Mouse (Mus musculus) embryonic facial prominence, embryonic 15.5 days (tissue): Measurements from ENCODE around the gene Nrxn3. TPM values are rescaled to one million over a fixed set of nuclear protein-coding genes. Genes with fewer than 3 reads are reported as not detected.

Source experiments
- ATAC-seq: fragments of 200-750 bp; cut with Nextera tagmentation; 2 replicates; pipeline ENCODE4 v1.8.0; 2017; ENCODE audit warnings: low read depth, moderate TSS enrichment; ENCODE audit not compliant: insufficient number of reproducible peaks, low FRiP score, low TSS enrichment
- H3K27ac ChIP-seq: fragments of 300-500 bp; sonication (generic); replicated peaks from 2 replicates; pipeline ENCODE4 v1.5.1; 2015; ENCODE audit warnings: mild to moderate bottlenecking, inconsistent platforms
- H3K27me3 ChIP-seq: fragments of 300-500 bp; sonication (generic); 2 replicates; pipeline ENCODE4 v1.6.1; 2015; ENCODE audit warnings: inconsistent platforms
- H3K36me3 ChIP-seq: fragments of 300-500 bp; sonication (generic); 2 replicates; pipeline ENCODE4 v1.6.1; 2015; ENCODE audit warnings: mild to moderate bottlenecking, inconsistent platforms
- H3K4me1 ChIP-seq: fragments of 300-500 bp; sonication (generic); 2 replicates; pipeline ENCODE4 v1.6.1; 2015; ENCODE audit warnings: inconsistent platforms
- H3K4me2 ChIP-seq: fragments of 300-500 bp; sonication (generic); replicated peaks from 2 replicates; pipeline ENCODE4 v1.6.1; 2015; ENCODE audit warnings: mild to moderate bottlenecking, inconsistent platforms
- H3K4me3 ChIP-seq: fragments of 300-500 bp; sonication (generic); replicated peaks from 2 replicates; pipeline ENCODE4 v1.5.1; 2015; ENCODE audit warnings: mild to moderate bottlenecking, inconsistent platforms
- H3K9ac ChIP-seq: fragments of 300-500 bp; sonication (generic); 2 replicates; pipeline ENCODE4 v1.6.1; 2015; ENCODE audit warnings: inconsistent platforms
- H3K9me3 ChIP-seq: fragments of 300-500 bp; sonication (generic); replicated peaks from 2 replicates; pipeline ENCODE4 v1.6.1; 2016; ENCODE audit warnings: inconsistent platforms
- WGBS: fragments of 180-500 bp; shearing (Covaris S2); methylation state at CpG from one replicate; pipeline ENCODE4 v1.1.7; 2015; 5-methylcytosine and 5-hydroxymethylcytosine counted together
- polyA plus RNA-seq: library from polyadenylated mRNA; unstranded; fragments of >200 nt; fragmentation: Nextera tagmentation; extraction: Ambion mirVana; gene quantifications from 2 replicates; pipeline ENCODE4 v1.2.1, GENCODE M21; 2015

Nrxn3 gene
- polyA plus RNA-seq, 1 experiment from 2014 or later, result 4.5 TPM

DNA sequence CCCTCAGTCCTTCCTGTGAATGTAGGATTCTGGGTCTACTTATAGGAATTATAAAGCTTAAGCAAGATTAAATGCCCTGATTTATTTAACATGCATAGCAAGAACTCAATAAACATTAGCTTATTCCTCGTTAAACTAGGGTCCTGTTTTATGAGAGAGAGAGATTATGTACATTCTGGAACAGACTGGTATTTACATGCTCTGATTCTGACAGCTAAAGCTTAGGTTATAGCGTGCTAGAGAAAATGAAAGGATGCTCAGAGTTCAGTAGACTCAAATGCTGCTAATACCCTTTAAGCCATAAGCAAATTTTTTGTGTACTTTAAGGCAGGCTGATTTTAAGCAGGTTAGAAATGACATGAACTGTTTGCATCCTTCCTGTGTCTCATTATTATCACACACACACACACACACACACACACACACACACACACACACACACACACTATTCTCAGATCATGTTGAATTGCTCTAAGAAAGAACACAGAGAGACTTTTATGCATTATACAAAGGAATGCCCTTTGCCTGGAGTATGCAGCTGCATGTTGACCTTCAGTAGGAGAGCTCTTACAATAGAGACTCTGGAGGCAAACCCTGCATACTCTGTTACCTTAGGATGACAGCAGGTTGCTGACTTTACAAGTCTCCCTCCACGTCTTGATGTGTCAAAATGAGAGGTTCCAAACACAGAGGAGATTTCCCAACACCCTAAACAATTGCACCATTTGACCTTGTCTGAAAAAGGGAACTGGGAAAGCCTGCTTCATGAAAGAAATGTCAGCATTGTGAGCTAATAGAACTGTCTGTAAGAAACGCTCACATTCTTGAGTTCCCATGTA is 568.3 kb downstream of the Nrxn3 start:
- H3K36me3 ChIP-seq, result no peaks in the 10 kb centered on the region
- no peaks in the 10 kb centered on the region for H3K9me3 ChIP-seq
- no peak overlapping the region for H3K27ac ChIP-seq
- no peak for ATAC-seq
- H3K4me3 ChIP-seq, result no peak overlapping the region
- no peak overlapping the region for H3K9ac ChIP-seq
- no peaks in the 10 kb centered on the region for H3K27me3 ChIP-seq
- H3K4me2 ChIP-seq, result no peak overlapping the region
- H3K4me1 ChIP-seq, result peaks cover 3% of the 10 kb centered on the region; the same call in 1 of the 2 replicates
- WGBS, result 38% methylated on average over 4 of the region's 4 CpGs

- Histone ChIP-seq H3K36me3 (no peaks in the 10 kb centered on the region), H3K27ac (no peak overlapping the region), H3K4me3 (no peak overlapping the region), H3K9me3 (no peaks in the 10 kb centered on the region), H3K4me2 (no peak overlapping the region), H3K4me1 (no peaks in the 10 kb centered on the region), H3K9ac (no peak overlapping the region), H3K27me3 (no peaks in the 10 kb centered on the region)
- no peak for ATAC-seq
- WGBS, result 31% methylated on average over 4 of the region's 4 CpGs
Measured at GRCm38 (mm10) chr12:89302011-89302410, 579.3 kb downstream of the Nrxn3 start.

GRCm38 (mm10) chr12:89310200-89310599 is 587.5 kb downstream of the Nrxn3 start:
- H3K36me3 ChIP-seq, result no peaks in the 10 kb centered on the region
- WGBS, result 98% methylated on average over 1 of the region's 1 CpGs
- no peaks in the 10 kb centered on the region for H3K27me3 ChIP-seq
- H3K4me1 ChIP-seq, result no peaks in the 10 kb centered on the region
- no peak overlapping the region for H3K4me2 ChIP-seq
- no peak overlapping the region for H3K4me3 ChIP-seq
- no peak for ATAC-seq
- H3K27ac ChIP-seq, result no peak overlapping the region
- H3K9me3 ChIP-seq, result no peaks in the 10 kb centered on the region
- no peak overlapping the region for H3K9ac ChIP-seq

DNA sequence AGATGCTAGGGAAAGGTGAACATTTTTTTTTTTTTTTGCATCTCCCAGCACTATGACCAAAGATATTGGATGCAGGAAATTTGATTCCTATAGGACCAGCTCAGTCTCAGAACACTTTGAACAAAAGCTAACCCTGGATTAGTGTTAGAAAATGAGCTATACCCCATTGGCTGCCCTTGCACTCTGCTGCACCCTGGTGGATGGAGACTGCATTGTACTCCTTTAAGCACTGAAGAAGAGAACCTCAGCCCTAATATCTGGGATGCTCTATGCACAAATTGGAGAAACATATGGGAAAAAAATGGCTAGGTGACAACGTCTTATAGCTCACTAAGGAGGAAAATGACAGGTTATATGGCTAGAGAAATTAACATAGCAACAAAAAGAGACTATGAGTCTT is 589.9 kb downstream of the Nrxn3 start:
- Histone ChIP-seq H3K36me3 (no peaks in the 10 kb centered on the region), H3K4me3 (no peak overlapping the region), H3K27ac (no peak overlapping the region), H3K4me2 (no peak overlapping the region), H3K4me1 (no peaks in the 10 kb centered on the region), H3K9ac (no peak overlapping the region), H3K9me3 (no peaks in the 10 kb centered on the region), H3K27me3 (no peaks in the 10 kb centered on the region)
- WGBS, result 41% methylated on average over 1 of the region's 1 CpGs
- no peak for ATAC-seq

- Histone ChIP-seq H3K4me1 (no peaks in the 10 kb centered on the region), H3K9ac (no peak overlapping the region), H3K4me3 (no peak overlapping the region), H3K36me3 (no peaks in the 10 kb centered on the region), H3K27me3 (no peaks in the 10 kb centered on the region), H3K27ac (no peak overlapping the region), H3K4me2 (no peak overlapping the region), H3K9me3 (no peaks in the 10 kb centered on the region)
- WGBS, result 28% methylated on average over 8 of the region's 8 CpGs
- ATAC-seq, result no peak
Measured at GRCm38 (mm10) chr12:89325864-89326560, 603.3 kb downstream of the Nrxn3 start.

DNA sequence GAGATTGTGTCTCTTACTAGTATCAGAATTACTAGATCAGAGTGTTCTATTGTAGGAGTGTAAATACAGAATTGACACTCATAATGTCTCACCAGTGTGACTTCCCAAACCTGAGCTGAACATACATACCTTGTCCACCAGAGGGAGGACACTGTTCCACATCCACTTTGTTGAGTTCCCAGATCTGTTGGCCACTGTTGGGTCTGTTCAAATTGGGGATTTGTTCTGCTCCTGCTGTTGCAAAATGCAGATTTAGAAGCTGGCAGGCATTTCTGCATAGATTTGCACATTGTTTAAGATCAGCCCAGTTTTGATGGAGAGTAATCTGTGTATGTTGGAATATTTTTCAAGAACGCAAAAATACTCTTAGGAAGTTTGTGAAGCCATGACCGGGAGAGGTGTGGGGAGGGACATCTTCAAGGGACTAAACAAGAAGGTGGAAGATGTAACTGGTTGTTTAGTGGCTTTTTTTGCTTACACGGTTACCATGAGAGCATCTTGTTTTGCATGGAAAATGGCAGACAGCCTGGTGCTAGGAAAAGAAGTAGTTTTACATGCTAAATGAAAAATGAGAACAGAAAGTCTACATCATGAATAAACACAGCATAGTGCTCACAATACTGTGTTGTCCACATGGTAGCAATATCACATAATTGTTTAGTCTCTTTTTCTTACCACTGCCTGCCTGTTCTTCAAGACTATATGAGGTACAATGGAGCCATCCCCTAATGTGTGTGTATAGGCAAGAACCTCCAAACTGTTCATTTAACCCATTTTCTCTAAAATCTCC is 609.0 kb downstream of the Nrxn3 start:
- ATAC-seq, result no peak
- no peaks in the 10 kb centered on the region for H3K36me3 ChIP-seq
- H3K9ac ChIP-seq, result no peak overlapping the region
- no peaks in the 10 kb centered on the region for H3K4me1 ChIP-seq
- 83% methylated on average over 3 of the region's 3 CpGs for WGBS
- no peak overlapping the region for H3K4me3 ChIP-seq
- H3K27ac ChIP-seq, result no peak overlapping the region
- H3K9me3 ChIP-seq, result no peaks in the 10 kb centered on the region
- H3K27me3 ChIP-seq, result no peaks in the 10 kb centered on the region
- H3K4me2 ChIP-seq, result no peak overlapping the region

DNA sequence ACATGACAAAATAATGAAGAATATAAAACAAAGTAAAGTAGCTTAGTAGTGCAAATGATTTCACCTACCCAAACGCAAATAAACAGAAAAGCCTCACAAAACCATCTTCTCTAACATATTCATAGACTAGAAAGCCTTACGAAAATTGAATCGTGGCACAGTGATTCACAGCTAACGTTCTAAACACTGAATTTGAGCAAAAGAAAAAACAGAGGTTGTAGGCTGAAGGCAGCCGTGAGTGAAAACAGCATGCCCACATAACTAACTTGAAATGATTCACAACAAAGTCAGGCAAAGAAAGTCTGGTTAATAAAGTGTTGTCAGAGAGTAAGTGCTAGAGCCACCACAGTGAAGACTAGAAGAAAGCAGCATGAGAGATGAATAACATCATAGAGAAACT is 610.8 kb downstream of the Nrxn3 start:
- Histone ChIP-seq H3K9me3 (no peaks in the 10 kb centered on the region), H3K4me2 (no peak overlapping the region), H3K27me3 (no peaks in the 10 kb centered on the region), H3K27ac (no peak overlapping the region), H3K4me1 (no peaks in the 10 kb centered on the region), H3K36me3 (no peaks in the 10 kb centered on the region), H3K4me3 (no peak overlapping the region), H3K9ac (no peak overlapping the region)
- 85% methylated on average over 5 of the region's 5 CpGs for WGBS
- no peak for ATAC-seq

DNA sequence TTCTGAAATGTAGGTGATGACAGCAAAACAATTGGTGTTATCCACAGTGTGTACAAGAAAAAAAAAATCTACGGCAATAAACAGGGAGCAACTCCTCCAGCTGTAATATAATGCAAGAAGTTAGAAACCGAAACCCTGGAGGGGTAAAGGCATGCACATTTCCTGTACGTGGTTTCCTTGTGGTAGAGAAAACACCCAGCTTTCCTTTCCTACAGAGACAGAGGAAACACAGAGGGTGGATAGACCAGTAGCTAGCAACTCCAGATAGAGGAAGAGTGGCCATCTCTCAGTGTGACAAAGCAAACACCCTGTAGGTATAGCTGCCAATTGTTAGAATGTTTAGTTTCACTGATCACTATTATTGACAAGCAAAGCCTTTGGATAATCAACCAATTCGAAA is 642.2 kb downstream of the Nrxn3 start:
- H3K4me2 ChIP-seq, result no peak overlapping the region
- H3K36me3 ChIP-seq, result no peaks in the 10 kb centered on the region
- no peak overlapping the region for H3K27ac ChIP-seq
- no peaks in the 10 kb centered on the region for H3K4me1 ChIP-seq
- no peaks in the 10 kb centered on the region for H3K9me3 ChIP-seq
- no peaks in the 10 kb centered on the region for H3K27me3 ChIP-seq
- ATAC-seq, result no peak
- WGBS, result 37% methylated on average over 4 of the region's 4 CpGs
- H3K4me3 ChIP-seq, result no peak overlapping the region
- no peak overlapping the region for H3K9ac ChIP-seq

- Histone ChIP-seq H3K9me3 (no peaks in the 10 kb centered on the region), H3K4me1 (no peaks in the 10 kb centered on the region), H3K27me3 (no peaks in the 10 kb centered on the region), H3K9ac (no peak overlapping the region), H3K27ac (no peak overlapping the region), H3K4me3 (no peak overlapping the region), H3K4me2 (no peak overlapping the region), H3K36me3 (no peaks in the 10 kb centered on the region)
- 31% methylated on average over 1 of the region's 1 CpGs for WGBS
- ATAC-seq, result no peak
Measured at GRCm38 (mm10) chr12:89369939-89370338, 647.3 kb downstream of the Nrxn3 start.

GRCm38 (mm10) chr12:89376600-89376999 is 653.9 kb downstream of the Nrxn3 start:
- Histone ChIP-seq H3K4me3 (no peak overlapping the region), H3K4me2 (no peak overlapping the region), H3K9ac (no peak overlapping the region), H3K27ac (no peak overlapping the region), H3K27me3 (no peaks in the 10 kb centered on the region), H3K36me3 (no peaks in the 10 kb centered on the region), H3K4me1 (no peaks in the 10 kb centered on the region), H3K9me3 (no peaks in the 10 kb centered on the region)
- 60% methylated on average over 1 of the region's 1 CpGs for WGBS
- ATAC-seq, result no peak

GRCm38 (mm10) chr12:89377051-89377643 is 654.5 kb downstream of the Nrxn3 start:
- H3K36me3 ChIP-seq, result no peaks in the 10 kb centered on the region
- ATAC-seq, result no peak
- no peak overlapping the region for H3K4me2 ChIP-seq
- no peak overlapping the region for H3K4me3 ChIP-seq
- H3K4me1 ChIP-seq, result no peaks in the 10 kb centered on the region
- whole genome bisulfite sequencing, result 44% methylated on average over 5 of the region's 5 CpGs
- H3K9ac ChIP-seq, result no peak overlapping the region
- no peaks in the 10 kb centered on the region for H3K9me3 ChIP-seq
- no peak overlapping the region for H3K27ac ChIP-seq
- no peaks in the 10 kb centered on the region for H3K27me3 ChIP-seq
